Mouse (Mus musculus) embryonic fibroblast, embryonic 13.5 days (primary cell): Measurements from ENCODE around the gene Fbxo9.

Experiments used
- CTCF ChIP-seq: IDR thresholded peaks from 2 replicates; pipeline ENCODE4 v1.5.1; 2011; ENCODE audit warnings: mild to moderate bottlenecking, control low read depth, low read length, moderate library complexity, borderline replicate concordance; ENCODE audit not compliant: insufficient read depth
- POLR2A ChIP-seq: IDR thresholded peaks from 2 replicates; pipeline ENCODE4 v1.6.1; 2011; ENCODE audit warnings: low read depth, mild to moderate bottlenecking, control low read depth, low read length, moderate library complexity

- TF ChIP-seq CTCF (no peak), POLR2A (no peak)
These were observed 23.1 kb downstream of the Fbxo9 start for GRCm38 (mm10) chr9:78085722-78086287.
